Mouse (Mus musculus) frontal cortex, postnatal 14 days (tissue): ENCODE measurements around the gene Arl15.

Experiments
- DNase-seq, 2 experiments: peaks; one replicate each; pipeline ENCODE4 v3.0.0; 2022; ENCODE audit warnings: low spot score in 2 of 2

The Arl15 gene

DNA sequence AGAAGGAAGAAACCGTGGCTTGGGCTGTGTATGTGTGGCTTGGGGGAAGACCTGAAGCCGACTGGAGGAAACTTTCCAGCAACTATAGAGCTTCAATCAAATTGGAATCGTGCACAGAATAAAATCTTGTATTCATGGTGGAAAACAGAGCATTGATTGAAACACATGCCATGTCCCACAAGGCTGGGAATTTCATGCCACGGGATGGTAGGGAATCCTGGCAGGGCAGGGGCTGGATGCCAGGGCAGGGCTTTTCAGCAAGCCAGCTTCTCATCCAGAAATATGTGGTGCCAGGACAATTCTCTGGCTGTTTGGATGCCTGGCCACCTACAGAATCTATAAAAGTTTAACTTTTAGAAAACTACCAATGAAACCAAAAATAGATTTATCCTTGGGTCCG, 122.5 kb downstream of the Arl15 start:
- DNase-seq: no peak

DNA sequence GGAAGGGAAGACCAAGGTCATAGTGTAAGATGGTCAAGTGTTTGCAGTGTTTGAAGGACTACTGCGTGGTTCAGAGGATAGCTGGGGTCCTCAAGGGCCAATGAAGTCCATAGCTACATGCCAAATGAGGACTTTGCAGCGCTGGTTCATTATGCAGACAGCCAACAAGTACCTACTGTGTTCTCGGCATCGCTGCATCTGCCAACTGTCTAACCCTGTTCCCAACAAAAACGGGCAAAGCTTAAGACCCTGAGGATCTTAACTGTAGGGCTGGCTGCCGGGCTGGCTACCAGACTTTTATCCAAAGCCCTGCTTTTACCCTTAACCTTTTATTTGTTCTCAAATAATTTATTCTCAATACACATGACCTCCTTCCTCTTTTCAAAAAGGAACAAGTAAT, 123.1 kb downstream of the Arl15 start:
- DNase-seq: no peak

DNA sequence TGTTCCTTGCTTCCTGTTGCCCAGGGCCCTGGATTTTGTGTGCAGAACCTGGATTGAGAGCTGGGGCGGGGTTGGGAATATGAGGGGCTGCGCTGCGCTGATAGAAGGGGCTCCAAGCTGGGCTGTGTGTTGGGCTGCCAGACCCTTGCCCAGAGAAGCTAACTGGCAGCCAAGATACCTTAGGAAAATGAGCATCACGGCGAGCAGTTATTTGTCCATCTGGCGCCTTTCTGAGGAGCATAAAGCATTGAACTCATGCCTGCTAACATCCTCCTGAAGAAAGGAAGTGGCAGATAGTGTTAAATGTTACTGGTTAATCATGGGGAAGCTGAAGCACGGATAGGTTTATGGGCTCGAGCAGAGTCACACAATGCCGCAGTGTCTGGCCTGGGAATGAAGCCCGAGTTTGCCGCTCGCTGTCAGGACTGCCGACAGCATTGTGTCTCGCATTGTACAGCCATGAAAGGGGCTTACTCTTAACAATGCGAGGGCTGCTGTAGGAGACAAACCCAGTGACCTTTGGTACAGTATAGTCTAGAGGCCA, 123.6 kb downstream of the Arl15 start:
- DNase-seq: no peak

DNA sequence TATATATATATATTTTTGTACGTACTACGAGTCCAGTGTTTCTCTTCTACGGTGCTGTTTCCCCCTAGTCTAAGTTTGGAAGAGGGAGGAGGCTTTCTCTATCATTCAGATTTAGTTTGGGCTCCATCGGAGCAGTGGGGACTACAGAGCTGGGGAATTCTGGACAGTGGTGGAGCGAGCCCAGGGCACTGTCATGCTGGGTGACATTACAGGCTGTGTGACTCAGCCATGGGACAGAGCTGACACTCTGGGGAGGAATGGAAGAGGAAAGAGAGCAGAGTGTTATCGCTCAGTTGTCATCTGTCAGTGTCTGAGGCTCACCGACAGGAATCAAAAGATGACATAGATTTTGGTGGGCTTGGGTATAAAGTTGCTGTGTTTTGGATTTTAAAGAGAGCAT, 124.4 kb downstream of the Arl15 start:
- no peak for DNase-seq

DNA sequence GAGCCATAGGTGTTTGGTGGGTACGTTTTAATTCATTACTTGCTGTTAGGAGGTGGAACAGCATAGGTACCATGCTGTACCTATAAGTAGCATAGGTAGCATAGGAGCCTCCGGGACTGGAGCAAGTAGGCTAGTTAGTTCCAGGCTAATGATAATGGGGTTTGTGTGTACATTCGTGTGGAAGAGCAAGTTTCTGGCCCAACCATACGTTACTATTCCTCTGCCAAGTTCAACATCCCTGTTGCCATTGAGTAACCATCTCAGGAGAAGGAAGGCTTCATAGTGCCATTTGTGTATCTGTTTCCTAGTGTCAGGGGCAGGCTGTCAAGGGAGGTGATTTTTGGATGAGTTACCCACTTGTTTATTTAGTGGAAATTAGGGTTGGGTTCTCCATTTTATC, 141.4 kb downstream of the Arl15 start:
- DNase-seq: no peak

DNA sequence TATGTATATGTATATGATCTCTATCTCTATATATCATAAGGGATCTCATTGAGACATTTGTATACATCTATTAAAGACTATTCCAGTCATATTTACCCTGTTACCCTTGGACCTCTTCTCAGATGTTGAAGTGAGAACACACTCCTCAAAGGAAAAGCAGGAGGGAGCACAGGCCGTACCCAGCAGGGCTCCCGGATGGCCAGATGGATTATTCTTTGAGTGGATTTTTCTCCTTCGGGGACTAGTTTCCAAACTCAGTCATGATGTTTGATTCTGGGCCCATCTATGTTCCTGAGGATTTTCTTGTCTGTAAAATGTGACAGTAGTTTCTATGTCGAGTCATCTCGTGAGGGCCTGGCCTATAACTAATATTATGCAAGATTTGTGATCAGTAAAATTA, 142.9 kb downstream of the Arl15 start:
- no peak for DNase-seq

DNA sequence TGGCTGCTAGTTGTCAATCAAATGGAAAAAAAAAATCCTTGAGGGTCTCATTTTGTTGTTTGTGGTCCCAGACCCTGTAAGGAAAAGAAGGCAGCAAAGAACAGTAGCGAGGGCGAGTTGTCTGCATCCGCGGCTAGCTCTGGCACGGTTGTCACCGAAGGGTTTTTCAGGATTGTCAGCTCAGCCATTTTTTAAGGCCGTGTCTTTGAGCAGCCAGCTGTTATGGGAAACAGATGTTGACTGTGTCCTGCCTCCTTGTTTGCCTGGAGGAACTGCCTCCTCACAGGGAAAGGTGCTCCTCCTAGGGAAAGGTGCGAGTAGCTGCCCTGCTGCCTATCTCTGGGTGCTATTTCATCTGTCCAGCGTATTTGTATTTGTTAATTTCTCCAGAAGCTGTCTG, 144.3 kb downstream of the Arl15 start:
- no peak for DNase-seq

DNA sequence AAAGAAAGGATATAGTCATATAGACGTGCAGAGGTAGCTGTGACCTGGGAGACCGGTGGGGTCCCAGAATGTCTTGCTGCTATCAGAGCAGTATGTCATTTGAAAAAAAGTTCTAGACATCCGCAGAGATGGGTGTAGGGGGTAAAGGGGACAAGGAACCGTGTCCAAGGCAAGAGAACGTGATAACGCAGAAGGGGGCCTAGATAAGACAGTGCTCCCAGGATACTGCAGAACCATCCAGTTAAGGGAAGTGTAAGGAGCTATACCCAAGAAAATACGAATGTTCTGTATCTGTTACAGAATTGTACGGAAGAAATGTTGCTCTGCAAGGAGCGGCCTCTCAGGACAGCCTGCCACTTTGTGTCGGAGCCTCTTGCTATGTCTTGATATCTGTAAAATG, 144.8 kb downstream of the Arl15 start:
- DNase-seq: no peak

DNA sequence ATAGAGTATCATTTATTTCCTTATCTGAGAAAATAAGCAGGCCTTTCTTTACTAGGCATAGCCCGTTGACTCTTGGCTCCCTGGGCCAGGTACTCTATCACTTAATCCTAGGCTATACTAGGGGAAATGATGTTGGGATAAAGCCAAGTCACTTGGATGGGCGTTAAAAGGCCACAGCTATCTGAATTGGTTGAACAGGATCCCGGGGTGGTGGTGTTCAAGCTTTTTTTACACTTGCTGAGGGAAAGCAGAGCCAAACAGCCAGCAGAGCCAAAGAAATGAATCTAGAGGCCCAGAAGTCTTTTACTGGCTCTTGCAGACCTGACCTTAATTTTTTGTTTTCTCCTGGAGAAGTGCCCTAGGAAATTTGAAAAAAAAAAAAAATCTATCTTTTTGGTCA, 145.4 kb downstream of the Arl15 start:
- DNase-seq: no peak

DNA sequence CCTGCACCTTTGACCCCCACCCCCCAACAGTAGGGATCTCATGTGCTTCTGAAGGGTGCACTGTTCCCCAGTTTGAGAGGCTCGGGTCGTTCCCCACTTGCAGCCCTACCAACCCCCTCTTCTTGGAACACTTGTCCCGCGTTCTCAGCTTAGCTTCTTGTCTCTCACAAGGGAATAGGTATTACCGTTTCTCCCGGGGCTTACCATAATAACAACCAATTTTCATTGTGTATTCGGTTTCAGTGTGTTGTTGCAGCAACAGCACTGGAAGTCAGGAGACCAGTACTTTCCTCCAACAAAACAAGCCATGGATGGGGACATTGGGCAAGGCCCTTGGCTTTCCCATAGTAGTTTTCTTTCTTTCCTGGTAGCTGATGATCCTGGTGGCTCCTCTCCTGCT, 145.8 kb downstream of the Arl15 start:
- no peak for DNase-seq

DNA sequence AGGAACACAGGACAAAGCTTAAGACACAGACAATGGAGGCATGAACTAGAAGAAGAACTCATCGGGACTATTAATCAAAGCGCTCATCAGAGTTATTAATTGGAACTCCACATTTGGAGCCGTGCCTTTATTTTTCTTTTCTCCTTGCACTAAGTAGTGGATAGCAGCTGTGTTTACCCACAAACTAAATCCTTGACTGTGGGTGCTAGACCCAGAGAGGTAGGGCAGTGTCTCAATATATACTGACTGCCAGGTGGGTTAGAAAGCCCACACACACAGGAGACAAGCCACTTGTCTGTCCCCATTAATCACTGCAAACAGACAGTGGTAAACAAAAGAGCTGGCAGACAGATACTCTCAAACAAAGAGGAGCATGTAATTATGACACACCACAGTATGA, 147.6 kb downstream of the Arl15 start:
- no peak for DNase-seq

DNA sequence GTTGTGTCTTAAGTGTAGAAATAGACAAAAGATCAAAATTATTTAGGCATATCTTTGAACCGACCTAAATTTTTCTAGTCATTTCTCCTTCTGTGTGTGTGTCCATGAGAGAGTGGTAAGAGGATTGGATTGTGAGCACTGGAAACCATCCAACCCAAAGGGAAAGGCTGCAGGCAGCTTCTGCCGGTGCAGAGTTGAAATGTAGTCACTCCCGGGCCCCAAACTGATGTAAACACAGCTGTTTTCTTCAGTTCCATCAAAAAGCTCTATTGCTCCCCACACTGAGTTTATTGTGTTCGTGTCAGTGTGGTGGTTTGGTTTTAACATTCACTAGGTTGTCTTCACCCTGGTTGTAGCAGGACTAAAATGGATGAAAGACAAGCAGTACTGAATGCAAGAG, 153.2 kb downstream of the Arl15 start:
- no peak for DNase-seq

DNA sequence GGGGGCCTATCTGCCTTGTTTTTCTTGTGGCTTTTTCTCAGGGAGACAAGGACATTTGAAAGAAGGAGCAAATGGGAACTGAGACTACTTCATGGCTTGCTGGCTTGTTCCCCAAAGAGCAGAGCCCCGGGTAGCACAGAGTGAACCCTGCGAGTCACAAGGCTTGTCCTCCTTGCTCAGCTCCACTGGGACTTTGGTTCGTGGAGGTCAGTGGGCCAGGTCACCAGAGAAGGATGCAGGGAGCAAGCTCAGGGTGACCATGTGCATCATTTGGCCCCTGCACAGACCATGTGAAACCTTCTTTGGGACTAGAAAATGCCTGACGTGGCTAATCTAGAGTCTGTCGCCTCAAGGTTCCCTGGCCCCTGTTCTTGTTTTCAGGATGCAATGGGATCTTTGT, 155.4 kb downstream of the Arl15 start:
- no peak for DNase-seq

DNA sequence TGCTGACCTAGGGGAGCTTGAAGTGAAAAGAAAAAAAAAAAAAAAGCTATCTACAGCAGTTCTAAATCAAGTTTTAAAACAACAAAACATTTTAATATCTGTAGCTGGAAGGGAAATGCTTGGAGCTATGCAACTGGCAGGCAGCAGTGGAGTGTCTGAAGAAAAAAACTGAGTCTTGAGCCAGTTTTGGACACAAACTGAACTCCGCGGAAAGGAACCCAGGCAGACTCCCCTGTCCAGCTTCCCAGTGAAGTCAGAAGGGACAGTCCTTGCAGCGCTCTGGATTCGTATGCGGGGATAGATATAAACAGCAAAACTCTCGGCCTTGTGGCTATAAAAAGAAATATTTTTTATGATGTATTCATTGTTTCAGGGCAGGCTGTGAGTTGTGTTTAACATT, 155.8 kb downstream of the Arl15 start:
- no peak for DNase-seq

DNA sequence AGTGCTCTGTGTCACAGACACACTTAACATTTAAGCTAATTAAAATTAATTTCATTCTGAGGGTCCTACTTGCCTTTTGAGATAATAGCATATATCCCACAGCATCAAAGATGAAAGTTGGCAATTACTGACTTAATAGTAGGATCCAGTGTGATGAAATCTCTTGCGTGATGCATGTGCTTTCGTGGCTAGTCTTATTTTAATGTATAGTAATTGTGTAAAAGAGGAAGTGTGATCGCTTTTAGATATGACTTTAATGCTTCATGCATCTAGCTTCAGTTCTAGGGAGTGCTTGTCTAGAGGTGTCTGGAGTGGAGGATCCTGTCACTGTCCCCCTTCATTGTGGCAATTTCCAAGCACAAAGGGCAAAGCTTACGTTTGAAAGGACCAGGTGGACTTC, 163.1 kb downstream of the Arl15 start:
- DNase-seq: no peak

DNA sequence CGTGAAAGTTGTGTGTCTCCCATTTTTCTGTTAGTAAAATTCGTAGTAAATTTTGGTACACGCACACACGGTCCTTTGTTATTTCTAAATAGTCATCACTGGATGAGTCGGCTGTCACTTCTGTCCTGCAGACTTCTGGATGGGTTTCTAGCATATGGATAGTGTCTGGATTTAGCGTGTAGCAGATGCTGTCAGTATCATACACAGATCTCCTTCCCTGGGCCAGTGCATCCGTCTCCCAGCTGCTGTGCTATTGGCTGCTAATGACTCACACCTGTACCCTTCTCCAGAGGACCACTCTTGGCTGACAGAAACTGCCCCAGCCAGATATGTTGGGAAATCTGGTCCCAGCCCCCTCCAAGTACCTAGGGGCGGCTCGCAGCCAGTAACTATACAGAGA, 170.6 kb downstream of the Arl15 start:
- DNase-seq: no peak

DNA sequence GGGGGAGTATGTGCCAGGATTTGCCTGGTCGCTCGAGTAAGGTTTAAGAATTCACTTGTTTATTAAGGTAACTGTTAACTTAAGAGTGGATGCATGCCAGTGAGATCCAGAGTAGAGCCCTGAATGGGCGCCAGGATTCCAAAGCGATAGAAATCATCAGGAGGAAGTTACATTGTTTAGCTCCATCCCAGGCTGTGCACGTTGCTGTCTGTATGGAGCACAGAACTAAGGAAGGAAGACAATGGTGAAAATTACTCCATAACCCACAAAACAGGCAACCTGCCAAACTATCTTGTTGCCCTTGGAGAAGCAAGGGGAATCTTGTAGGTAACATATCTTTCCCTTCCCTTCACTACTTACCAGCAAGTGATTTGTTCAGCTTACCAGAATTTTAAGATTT, 176.4 kb downstream of the Arl15 start:
- no peak for DNase-seq

DNA sequence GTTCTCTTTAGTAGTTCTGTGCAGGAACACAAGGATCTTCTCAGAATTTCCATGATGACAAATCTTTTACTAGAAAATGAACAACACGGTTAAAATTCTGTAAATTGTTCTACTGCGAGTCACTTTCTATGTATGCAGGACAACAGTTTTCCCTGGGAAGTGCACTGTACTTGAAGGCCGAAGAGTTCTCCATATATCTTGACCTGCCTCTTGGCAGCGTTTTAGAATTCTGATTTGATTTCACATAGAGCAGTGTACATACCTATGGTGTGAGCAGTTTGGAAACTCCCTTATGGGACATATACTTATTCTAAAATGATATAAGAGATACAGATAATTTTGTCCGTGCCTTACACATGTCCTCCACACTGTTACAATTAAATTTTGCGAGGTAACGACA, 178.1 kb downstream of the Arl15 start:
- DNase-seq: no peak

DNA sequence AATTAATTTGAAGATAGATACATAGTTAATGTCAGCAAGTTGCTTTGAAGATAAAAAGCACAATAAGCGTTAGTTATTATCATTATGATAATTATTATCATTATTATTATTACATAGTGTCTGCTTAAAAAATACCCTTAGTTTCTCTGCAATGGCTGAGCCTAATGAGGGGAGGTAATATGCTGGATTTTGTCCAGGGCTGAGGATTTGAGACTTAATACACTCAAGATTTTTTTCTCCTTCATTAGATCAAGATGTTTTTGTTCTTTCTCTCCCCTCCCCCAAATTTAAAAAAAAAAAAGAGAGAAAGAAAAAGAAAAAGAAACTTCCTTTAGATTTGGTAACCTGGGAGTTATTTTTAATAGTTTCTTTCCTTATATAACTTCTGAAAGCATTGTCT, 180.6 kb downstream of the Arl15 start:
- no peak for DNase-seq

DNA sequence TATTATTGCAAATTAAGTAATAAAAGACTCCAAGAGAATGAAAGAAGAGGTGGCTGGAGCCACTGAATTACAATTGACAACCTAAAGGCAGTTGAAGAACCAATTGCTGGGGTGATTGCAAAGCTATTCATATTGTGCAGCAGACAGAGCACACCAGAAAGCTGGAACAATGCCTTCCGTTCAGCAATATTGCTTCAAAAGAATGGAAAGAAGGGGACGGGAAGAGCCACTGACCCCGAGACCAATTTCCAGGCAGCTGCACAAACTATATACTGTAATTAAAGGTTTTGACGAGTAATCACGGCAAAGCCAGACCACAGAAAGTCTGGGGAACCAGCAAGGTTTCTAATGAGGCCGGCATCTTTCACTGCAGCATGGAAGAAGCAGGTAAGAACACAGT, 181.4 kb downstream of the Arl15 start:
- DNase-seq: no peak

DNA sequence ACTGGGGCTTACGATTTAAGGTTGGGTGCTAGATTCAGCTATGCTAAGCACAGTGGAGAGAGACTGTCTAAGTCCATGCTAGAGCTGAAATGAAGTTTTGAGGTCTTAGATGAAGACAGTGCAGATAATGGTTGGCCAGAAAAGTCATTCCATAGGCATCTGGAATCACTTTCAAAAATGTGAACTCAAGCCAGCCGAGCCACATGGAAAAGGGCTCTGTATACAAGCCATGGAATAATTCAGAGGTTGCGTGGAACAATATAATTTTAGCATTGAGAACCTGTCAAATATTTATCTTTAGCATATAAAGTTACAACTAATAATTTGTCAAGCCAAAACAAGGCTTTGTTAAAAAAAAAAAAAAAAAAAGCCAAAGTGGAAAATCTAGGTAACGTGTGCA, 182.6 kb downstream of the Arl15 start:
- DNase-seq: no peak

DNA sequence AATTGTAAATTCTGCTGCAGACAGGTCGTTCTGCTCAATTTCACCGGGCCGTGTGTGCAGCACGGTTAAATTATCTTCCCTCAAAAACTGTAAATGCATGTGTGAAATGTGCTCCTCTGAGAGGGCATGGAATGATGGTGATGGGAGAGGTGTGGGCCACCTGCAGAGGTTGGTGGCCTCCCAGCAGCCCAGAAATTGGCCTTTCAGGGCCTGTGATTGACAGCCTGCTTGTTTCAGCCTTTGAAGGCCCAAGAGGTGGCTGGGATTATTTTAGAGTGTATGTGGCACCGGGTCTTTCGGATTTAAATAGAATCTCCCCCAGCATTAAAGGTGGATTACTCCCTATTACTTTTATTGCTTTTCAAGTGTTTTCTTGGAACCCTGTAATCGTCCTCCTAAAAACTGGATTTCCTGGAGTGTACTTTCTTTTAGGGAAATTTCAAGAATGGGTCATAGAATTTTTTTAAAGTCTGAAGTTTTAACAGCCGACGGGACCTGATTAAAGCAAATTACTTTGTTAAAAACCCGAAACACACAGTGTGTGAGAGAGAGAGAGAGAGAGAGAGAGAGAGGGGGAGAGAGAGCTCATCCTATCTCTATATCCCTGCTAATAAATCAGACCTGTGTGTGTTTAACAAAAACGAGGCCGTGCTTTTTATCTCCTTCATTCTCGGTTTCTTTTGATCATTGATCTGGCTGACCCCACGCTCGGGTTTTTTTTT, 186.6 kb downstream of the Arl15 start:
- DNase-seq: no peak

DNA sequence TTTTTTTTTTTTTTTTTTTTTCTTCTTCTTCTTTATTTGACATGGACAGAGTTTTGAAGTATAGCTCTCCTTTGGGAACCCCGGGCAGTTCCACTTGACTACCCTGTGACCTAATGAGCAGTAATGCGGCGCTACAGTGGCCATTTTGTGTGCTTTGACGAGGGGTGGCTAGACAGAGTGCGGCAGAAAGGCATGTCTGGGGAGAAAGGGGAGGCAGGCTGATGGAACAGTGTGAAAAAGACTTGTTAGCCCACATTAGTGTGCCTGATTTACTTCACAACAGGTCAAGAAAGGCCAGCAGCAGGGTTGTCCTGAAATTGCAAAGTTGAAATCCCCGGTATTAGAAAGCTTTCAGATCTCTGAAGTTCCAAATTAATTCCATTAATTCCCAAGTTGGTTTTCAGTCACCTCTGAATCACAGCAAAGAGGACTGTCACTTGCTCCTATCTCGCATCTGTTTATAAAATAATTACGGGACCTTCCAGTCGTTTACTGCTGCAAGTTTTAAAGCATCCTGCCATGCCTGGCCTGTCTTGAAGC, 187.2 kb downstream of the Arl15 start:
- no peak for DNase-seq

DNA sequence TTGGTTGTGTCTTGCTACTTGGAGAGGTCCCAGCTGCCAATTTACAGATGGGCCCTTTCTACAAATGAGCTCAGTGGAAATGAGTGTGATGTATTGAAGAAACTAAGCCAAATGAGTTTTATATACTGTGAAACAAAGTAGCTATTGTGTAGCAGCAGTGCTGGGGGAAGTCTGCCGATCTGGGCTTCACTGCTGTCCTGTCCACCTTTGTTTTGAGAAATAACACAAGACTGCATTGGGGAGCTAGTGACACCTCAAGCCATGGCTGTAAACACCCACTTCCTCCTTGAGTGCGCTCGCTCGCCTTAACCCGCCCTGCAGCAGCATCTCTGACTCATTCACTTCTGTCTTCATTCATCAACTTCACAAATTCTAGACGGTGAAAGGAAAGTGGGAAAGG, 189.3 kb downstream of the Arl15 start:
- DNase-seq: no peak
